Mouse (Mus musculus) heart, embryonic 11.5 days (tissue): ENCODE data around the gene Casp7. TPM values are rescaled to one million over a fixed set of nuclear protein-coding genes. Genes with fewer than 3 reads are reported as not detected.

Source experiments
- ATAC-seq: fragments of 200-750 bp; cut with Nextera tagmentation; replicated peaks from 2 replicates; pipeline ENCODE4 v1.8.0; 2017; ENCODE audit warnings: moderate library complexity; ENCODE audit not compliant: insufficient number of reproducible peaks, low FRiP score, low TSS enrichment
- H3K27ac ChIP-seq: fragments of 300-500 bp; sonication (generic); 2 replicates; pipeline ENCODE4 v1.5.1; 2014; ENCODE audit warnings: mild to moderate bottlenecking, low read depth, low read length
- H3K27me3 ChIP-seq: fragments of 300-500 bp; sonication (generic); 2 replicates; pipeline ENCODE4 v1.6.1; 2014; ENCODE audit warnings: mild to moderate bottlenecking, low read length, mixed read lengths; ENCODE audit not compliant: control insufficient read depth, insufficient read depth
- H3K36me3 ChIP-seq: fragments of 300-500 bp; sonication (generic); 2 replicates; pipeline ENCODE4 v1.6.1; 2014; ENCODE audit warnings: mild to moderate bottlenecking, low read length, moderate library complexity, mixed read lengths; ENCODE audit not compliant: control insufficient read depth, insufficient read depth
- H3K4me1 ChIP-seq: fragments of 300-500 bp; sonication (generic); 2 replicates; pipeline ENCODE4 v1.6.1; 2014; ENCODE audit warnings: low read length; ENCODE audit not compliant: control insufficient read depth, insufficient read depth
- H3K4me2 ChIP-seq: fragments of 300-500 bp; sonication (generic); 2 replicates; pipeline ENCODE4 v1.6.1; 2014; ENCODE audit warnings: mild to moderate bottlenecking, moderate library complexity
- H3K4me3 ChIP-seq: fragments of 300-500 bp; sonication (generic); 2 replicates; pipeline ENCODE4 v1.5.1; 2014; ENCODE audit warnings: low read depth, low read length
- H3K9ac ChIP-seq: fragments of 300-500 bp; sonication (generic); 2 replicates; pipeline ENCODE4 v1.6.1; 2014; ENCODE audit warnings: mild to moderate bottlenecking, low read depth, low read length, moderate library complexity
- H3K9me3 ChIP-seq: fragments of 300-500 bp; sonication (generic); replicated peaks from 2 replicates; pipeline ENCODE4 v1.6.1; 2016; ENCODE audit warnings: low read length; ENCODE audit not compliant: control insufficient read depth
- WGBS: fragments of 180-500 bp; shearing (Covaris S2); extraction: QIAGEN DNeasy Blood & Tissue Kit; methylation state at CpG from one replicate; pipeline ENCODE4 v1.1.7; 2014; ENCODE audit not compliant: insufficient replicate concordance; 5-methylcytosine and 5-hydroxymethylcytosine counted together
- polyA plus RNA-seq: library from polyadenylated mRNA; unstranded; fragments of >200 nt; fragmentation: Nextera tagmentation; extraction: Ambion mirVana; gene quantifications from 2 replicates; pipeline ENCODE4 v1.2.1, GENCODE M21; 2014

Gene Casp7
- polyA plus RNA-seq, 1 experiment from 2014 or later = 27.3 TPM

GRCm38 (mm10) chr19:56487339-56487738 is 90.4 kb downstream of the Casp7 start:
- Histone ChIP-seq H3K27ac (no peak overlapping the region), H3K4me2 (no peak overlapping the region), H3K4me3 (no peak overlapping the region), H3K27me3 (no peaks in the 10 kb centered on the region), H3K36me3 (no peaks in the 10 kb centered on the region), H3K9me3 (no peaks in the 10 kb centered on the region), H3K9ac (no peak overlapping the region), H3K4me1 (peaks cover 9% of the 10 kb centered on the region)
- ATAC-seq = no peak
- 89% methylated on average over 2 of the region's 2 CpGs for WGBS

DNA sequence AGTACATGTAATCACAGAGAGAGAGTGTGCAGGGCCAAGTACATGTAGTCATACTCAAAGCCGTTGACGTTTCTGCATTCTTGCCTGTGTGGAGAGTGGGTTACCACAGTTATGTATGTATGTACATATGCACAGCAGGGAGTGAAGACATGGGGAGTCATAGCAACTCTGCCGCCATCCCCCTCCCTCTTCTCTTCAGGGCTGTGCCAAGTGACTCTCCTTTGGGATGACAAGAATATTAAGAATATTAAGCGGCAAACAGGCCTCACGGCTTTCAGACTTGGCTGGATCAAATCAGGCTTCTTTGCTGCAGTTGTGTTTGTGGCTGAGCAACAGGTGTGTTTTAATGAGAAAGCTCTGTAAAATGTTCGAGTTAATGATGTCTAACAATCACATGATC is 92.7 kb downstream of the Casp7 start:
- Histone ChIP-seq H3K4me1 (peaks cover 5% of the 10 kb centered on the region), H3K27me3 (no peaks in the 10 kb centered on the region), H3K9ac (no peak overlapping the region), H3K36me3 (no peaks in the 10 kb centered on the region), H3K27ac (no peak overlapping the region), H3K4me2 (no peak overlapping the region), H3K9me3 (no peaks in the 10 kb centered on the region), H3K4me3 (no peak overlapping the region)
- no peak for ATAC-seq
- WGBS = 85% methylated on average over 6 of the region's 6 CpGs

Other genes with a start within 250 kb of the Casp7 start
- gene Habp2, start 110.0 kb upstream of the Casp7 start, polyA plus RNA-seq = 0.84 and 1.9 TPM in 2 replicates
- 9.2 and 12.6 TPM in 2 replicates for gene Nrap, start 7.1 kb upstream of the Casp7 start, polyA plus RNA-seq
- gene Plekhs1, start 64.5 kb downstream of the Casp7 start, polyA plus RNA-seq = 0.06 TPM in 1 of 2 replicates, not detected in the other
- 13.6 and 14.6 TPM in 2 replicates for gene Dclre1a, start 151.1 kb downstream of the Casp7 start, polyA plus RNA-seq
- gene Nhlrc2, start 151.1 kb downstream of the Casp7 start, polyA plus RNA-seq = 13.1 and 14.3 TPM in 2 replicates